Mouse (Mus musculus) gastrocnemius, adult 8-10 months (tissue): ENCODE results near the gene Col1a1. TPM values are rescaled to one million over a fixed set of nuclear protein-coding genes. Genes with fewer than 3 reads are reported as not detected.

Experiments
- DNase-seq, 2 experiments: peaks; one replicate each; pipeline ENCODE4 v3.0.0; 2022; ENCODE audit warnings: low spot score in 2 of 2
- total RNA-seq, 4 experiments: library from RNA; stranded (reverse); gene quantifications; 2 replicates each; pipeline ENCODE4 v1.2.4; 2022

Gene Col1a1
- total RNA-seq, 4 experiments from 2014 or later: 30.9 to 90.6 (median 45.9) TPM

GRCm38 (mm10) chr11:94994947-94995772 is 59.1 kb downstream of the Col1a1 start:
- no peak for DNase-seq

- no peak for DNase-seq
These were observed 60.1 kb downstream of the Col1a1 start for GRCm38 (mm10) chr11:94996101-94996500.

- DNase-seq: no peak
These were observed 61.0 kb downstream of the Col1a1 start for GRCm38 (mm10) chr11:94996984-94997383.

- DNase-seq: no peak
These were observed 61.6 kb downstream of the Col1a1 start for GRCm38 (mm10) chr11:94997596-94997995.

- peak in 1 of 2 experiments; percentile 4 for DNase-seq
These were observed 62.1 kb downstream of the Col1a1 start for GRCm38 (mm10) chr11:94998041-94998531.

GRCm38 (mm10) chr11:95000128-95000527 is 64.1 kb downstream of the Col1a1 start:
- DNase-seq: peak in 1 of 2 experiments; percentile 2

GRCm38 (mm10) chr11:95000548-95000947 is 64.5 kb downstream of the Col1a1 start:
- peak in 1 of 2 experiments; percentile 5 for DNase-seq

GRCm38 (mm10) chr11:95001058-95001457 is 65.0 kb downstream of the Col1a1 start:
- DNase-seq: peak in 1 of 2 experiments; percentile 65

GRCm38 (mm10) chr11:95001584-95002347 is 65.7 kb downstream of the Col1a1 start:
- DNase-seq: no peak

Other genes starting within 250 kb of the Col1a1 start
- not detected for gene Gm11541, start 231.7 kb upstream of the Col1a1 start, total RNA-seq
- gene Cdc34b, start 194.4 kb upstream of the Col1a1 start, total RNA-seq: 1 to 10 TPM in 3 of 4 experiments, under 1 TPM in 1; 0.63 to 1.6 (median 1.1) TPM
- gene Tmem92, start 153.5 kb upstream of the Col1a1 start, total RNA-seq: not detected
- gene Hils1, start 31.4 kb downstream of the Col1a1 start, total RNA-seq: not detected
- gene Sgca, start 40.1 kb downstream of the Col1a1 start, total RNA-seq: 100 to 1,000 TPM; 272 to 306 (median 288) TPM
- 10 to 100 TPM; 15.8 to 23.9 (median 19.4) TPM for gene Ppp1r9b, start 54.8 kb downstream of the Col1a1 start, total RNA-seq
- under 1 TPM; 0.24 to 0.62 (median 0.45) TPM for gene Samd14, start 73.7 kb downstream of the Col1a1 start, total RNA-seq
- 100 to 1,000 TPM; 484 to 519 (median 495) TPM for gene Pdk2, start 105.1 kb downstream of the Col1a1 start, total RNA-seq
- 1 to 10 TPM; 3.6 to 5.3 (median 4.1) TPM for gene Itga3, start 140.6 kb downstream of the Col1a1 start, total RNA-seq
- gene Dlx3, start 183.9 kb downstream of the Col1a1 start, total RNA-seq: not detected
- not detected for gene Dlx4, start 210.0 kb downstream of the Col1a1 start, total RNA-seq